Mouse (Mus musculus): Measurements from ENCODE around the gene Hes1.

GRCm38 (mm10) chr16:30045615-30046014 is 18.6 kb upstream of the Hes1 start:
- no peak for TF ChIP-seq POLR2A (IDR thresholded peaks at IDR 0.05; ENCODE audit: insufficient read length, low read depth)
- TF ChIP-seq MAX (IDR thresholded peaks at IDR 0.05; ENCODE audit: low read depth) = no peak
